Mouse (Mus musculus) liver, embryonic 14.5 days (tissue): ENCODE data around the gene Selp. TPM values are rescaled to one million over a fixed set of nuclear protein-coding genes. Genes with fewer than 3 reads are reported as not detected.

Experiments used
- ATAC-seq: fragments of 200-750 bp; cut with Nextera tagmentation; 2 replicates; pipeline ENCODE4 v1.8.0; 2017; ENCODE audit warnings: moderate number of reproducible peaks, mild to moderate bottlenecking, moderate library complexity; ENCODE audit not compliant: insufficient read depth
- DNase-seq, 3 experiments: peaks; one replicate each; pipeline ENCODE4 v3.0.0-alpha.2; 2012 to 2013; ENCODE audit warnings: low read depth in 3 of 3, low spot score in 3 of 3
- H3K27ac ChIP-seq: fragments of 300-500 bp; sonication (generic); 2 replicates; pipeline ENCODE4 v1.5.1; 2014; ENCODE audit warnings: moderate library complexity, mild to moderate bottlenecking, control low read depth, inconsistent platforms
- H3K27me3 ChIP-seq: fragments of 300-500 bp; sonication (generic); 2 replicates; pipeline ENCODE4 v1.6.1; 2014; ENCODE audit warnings: mild to moderate bottlenecking, low read length, moderate library complexity; ENCODE audit not compliant: control insufficient read depth, insufficient read depth
- H3K36me3 ChIP-seq: fragments of 300-500 bp; sonication (generic); replicated peaks from 2 replicates; pipeline ENCODE4 v1.6.1; 2014; ENCODE audit warnings: low read depth; ENCODE audit not compliant: control insufficient read depth, insufficient read depth
- H3K4me1 ChIP-seq, 2 experiments: fragments of 200-500 bp in 1 of 2; fragments of 300-500 bp in 1 of 2; sonication (generic) in 1 of 2; replicated peaks; 2 replicates each; pipeline ENCODE4 v1.6.1; 2012 to 2014; ENCODE audit warnings: antibody characterized with exemption in 1 of 2, inconsistent platforms in 1 of 2, low read length in 1 of 2; ENCODE audit not compliant: control insufficient read depth in 2 of 2, insufficient read depth in 2 of 2
- H3K4me2 ChIP-seq: fragments of 300-500 bp; sonication (generic); 2 replicates; pipeline ENCODE4 v1.6.1; 2014; ENCODE audit warnings: low read depth, mild to moderate bottlenecking, control low read depth, moderate library complexity
- H3K4me3 ChIP-seq, 2 experiments: fragments of 200-500 bp in 1 of 2; fragments of 300-500 bp in 1 of 2; sonication (generic) in 1 of 2; 2 replicates each; pipeline ENCODE4 v1.5.1; 2012 to 2014; ENCODE audit warnings: low read depth in 2 of 2, low read length in 2 of 2, mild to moderate bottlenecking in 2 of 2, control low read depth in 1 of 2, inconsistent platforms in 1 of 2, moderate library complexity in 1 of 2; ENCODE audit not compliant: insufficient read depth in 1 of 2
- H3K9ac ChIP-seq: fragments of 300-500 bp; sonication (generic); replicated peaks from 2 replicates; pipeline ENCODE4 v1.6.1; 2014; ENCODE audit warnings: mild to moderate bottlenecking, control low read depth, moderate library complexity
- H3K9me3 ChIP-seq: fragments of 300-500 bp; sonication (generic); 2 replicates; pipeline ENCODE4 v1.6.1; 2016; ENCODE audit warnings: low read length, mixed read lengths; ENCODE audit not compliant: control insufficient read depth
- CTCF ChIP-seq: IDR thresholded peaks from 2 replicates; pipeline ENCODE4 v1.5.1; 2016; ENCODE audit warnings: antibody characterized with exemption, low read depth, control low read depth
- EP300 ChIP-seq: IDR thresholded peaks from 2 replicates; pipeline ENCODE4 v1.6.1; 2016; ENCODE audit warnings: antibody characterized with exemption, low read depth
- WGBS: fragments of 180-500 bp; shearing (Covaris S2); extraction: QIAGEN DNeasy Blood & Tissue Kit; methylation state at CpG from one replicate; pipeline ENCODE4 v1.1.7; 2014; ENCODE audit not compliant: insufficient replicate concordance; 5-methylcytosine and 5-hydroxymethylcytosine counted together
- polyA plus RNA-seq, 2 experiments: library from polyadenylated mRNA; depleted of rRNA in 1 of 2; stranded (reverse) in 1 of 2; unstranded in 1 of 2; fragments of >200 nt; fragmentation: Nextera tagmentation in 1 of 2; extraction: Ambion mirVana in 1 of 2; gene quantifications; 2 replicates each; pipeline versions ENCODE4 v1.2.1 to v1.2.3; 2012 to 2014

The Selp gene
- polyA plus RNA-seq, 2 experiments, result 0.37 to 0.75 TPM

DNA sequence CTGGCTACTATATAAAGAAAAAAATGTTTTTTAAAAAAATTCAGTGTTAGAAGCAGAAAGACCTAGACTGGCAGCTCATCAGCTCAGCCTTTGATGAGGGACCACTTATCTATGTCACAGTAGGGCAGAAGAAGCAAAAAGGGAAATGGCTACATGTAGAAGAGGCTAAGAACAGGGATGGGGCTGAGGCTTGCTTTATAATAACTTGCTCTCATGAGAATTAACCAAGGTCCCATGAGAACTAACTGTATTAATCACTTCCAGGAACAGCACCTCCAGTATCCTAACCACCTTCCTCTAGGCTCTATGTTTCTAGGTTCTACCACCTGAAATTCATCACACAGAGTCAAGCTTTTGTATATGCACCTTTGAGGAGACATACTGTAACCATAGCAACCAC lies 61.8 kb downstream of the Selp start:
- Histone ChIP-seq H3K4me3 (no peak overlapping the region), H3K27ac (no peak overlapping the region), H3K9ac (no peak overlapping the region), H3K36me3 (no peaks in the 10 kb centered on the region), H3K27me3 (no peaks in the 10 kb centered on the region), H3K4me1 (no peaks in the 10 kb centered on the region), H3K4me2 (no peak overlapping the region), H3K9me3 (no peaks in the 10 kb centered on the region)
- DNase-seq, result no peak
- TF ChIP-seq CTCF, result no peak
- no peak for TF ChIP-seq EP300
- no peak for ATAC-seq

DNA sequence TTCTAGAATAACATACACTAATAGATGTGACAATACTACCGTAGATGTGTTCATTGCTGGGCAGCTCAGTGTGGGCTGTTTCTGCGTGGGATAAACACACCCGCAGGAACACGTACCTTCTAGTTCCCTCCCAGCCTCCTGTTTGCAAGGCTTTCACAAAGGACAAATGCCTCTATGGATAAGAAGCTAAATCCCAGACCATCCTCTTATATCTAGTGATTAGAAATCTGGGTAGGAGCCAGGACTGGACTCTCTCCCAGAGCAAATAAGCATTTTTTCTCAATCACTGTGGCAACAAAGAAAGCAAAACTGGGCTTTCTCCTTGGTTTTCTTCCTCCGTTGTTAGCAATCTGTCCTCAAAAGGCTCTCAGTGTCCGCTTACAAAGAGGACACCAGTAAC lies 63.4 kb downstream of the Selp start:
- TF ChIP-seq CTCF (no peak), EP300 (no peak)
- WGBS, result 80% methylated on average over 6 of the region's 6 CpGs

DNA sequence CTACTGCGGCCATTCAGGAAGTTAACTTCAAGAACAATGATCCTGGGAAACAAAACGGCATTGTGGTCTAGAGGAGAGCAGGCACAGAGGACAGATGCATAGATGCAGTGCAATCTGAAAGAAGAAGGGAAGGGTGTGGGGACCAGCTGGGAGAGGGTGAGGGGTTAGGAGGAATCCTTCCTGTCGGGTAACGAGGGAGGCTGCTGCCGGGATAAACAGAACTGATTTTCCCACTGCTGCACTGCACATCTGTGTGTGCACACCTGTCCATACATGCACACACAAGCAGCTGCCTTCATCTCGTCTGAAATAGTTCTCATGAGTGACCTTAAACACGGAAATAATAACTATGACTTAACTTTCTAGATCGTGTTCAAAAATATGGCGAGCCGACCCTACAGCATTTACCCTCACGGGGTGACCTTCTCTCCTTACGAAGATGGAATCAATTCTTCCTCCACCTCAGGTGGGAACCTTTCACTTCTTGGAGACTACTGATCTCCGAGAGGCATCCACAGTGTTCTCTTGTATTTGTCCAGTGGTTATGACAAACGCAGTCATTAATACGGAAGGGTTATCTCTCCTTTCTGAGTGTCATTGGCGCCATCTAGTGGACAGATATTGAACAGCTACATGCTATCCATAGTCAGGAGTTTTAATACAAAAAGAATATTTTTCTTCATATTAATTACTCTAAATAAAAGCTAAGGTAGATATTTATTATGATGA lies 69.2 kb downstream of the Selp start:
- TF ChIP-seq CTCF (peak; percentile 78), EP300 (no peak)
- peak; percentile 39; the same call in 1 of the 2 replicates for ATAC-seq
- 40% methylated on average over 16 of the region's 16 CpGs for WGBS
- peak; percentile 34 to 43 (median 40) for DNase-seq
- H3K4me2 ChIP-seq, result peak overlapping the region; percentile 17; the same call in 1 of the 2 replicates
- H3K9me3 ChIP-seq, result no peaks in the 10 kb centered on the region
- no peaks in the 10 kb centered on the region for H3K36me3 ChIP-seq
- no peak overlapping the region for H3K9ac ChIP-seq
- H3K4me3 ChIP-seq, result no peak overlapping the region
- no peaks in the 10 kb centered on the region for H3K27me3 ChIP-seq
- H3K27ac ChIP-seq, result no peak overlapping the region
- no peaks in the 10 kb centered on the region for H3K4me1 ChIP-seq

More for the DNA sequence above, 63.4 kb downstream of the Selp start:
- ATAC-seq (no peak), DNase-seq (no peak)
- no peak overlapping the region for H3K27ac ChIP-seq
- no peaks in the 10 kb centered on the region for H3K36me3 ChIP-seq
- H3K4me3 ChIP-seq, result no peak overlapping the region
- H3K9me3 ChIP-seq, result no peaks in the 10 kb centered on the region
- no peaks in the 10 kb centered on the region for H3K27me3 ChIP-seq
- H3K4me1 ChIP-seq, result no peaks in the 10 kb centered on the region
- H3K4me2 ChIP-seq, result no peak overlapping the region
- no peak overlapping the region for H3K9ac ChIP-seq

DNA sequence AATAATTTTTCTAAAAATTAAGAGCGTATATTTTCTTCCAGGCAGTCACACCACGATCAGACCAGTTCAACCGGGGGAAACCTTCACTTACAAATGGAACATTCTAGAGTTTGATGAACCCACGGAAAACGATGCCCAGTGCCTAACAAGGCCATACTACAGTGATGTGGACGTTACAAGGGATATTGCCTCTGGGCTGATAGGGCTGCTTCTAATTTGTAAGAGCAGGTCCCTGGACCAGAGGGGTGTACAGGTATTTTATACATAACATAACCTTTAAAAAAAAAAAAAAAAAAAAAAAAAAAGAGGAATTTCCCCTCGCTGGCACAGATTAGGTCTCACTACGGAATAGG lies 69.8 kb downstream of the Selp start:
- ATAC-seq, result no peak
- Histone ChIP-seq H3K9me3 (no peaks in the 10 kb centered on the region), H3K27ac (no peak overlapping the region), H3K4me3 (no peak overlapping the region), H3K4me2 (no peak overlapping the region), H3K27me3 (no peaks in the 10 kb centered on the region), H3K4me1 (no peaks in the 10 kb centered on the region), H3K9ac (no peak overlapping the region), H3K36me3 (no peaks in the 10 kb centered on the region)
- TF ChIP-seq CTCF (no peak), EP300 (no peak)
- no peak for DNase-seq
- 32% methylated on average over 8 of the region's 8 CpGs for WGBS

DNA sequence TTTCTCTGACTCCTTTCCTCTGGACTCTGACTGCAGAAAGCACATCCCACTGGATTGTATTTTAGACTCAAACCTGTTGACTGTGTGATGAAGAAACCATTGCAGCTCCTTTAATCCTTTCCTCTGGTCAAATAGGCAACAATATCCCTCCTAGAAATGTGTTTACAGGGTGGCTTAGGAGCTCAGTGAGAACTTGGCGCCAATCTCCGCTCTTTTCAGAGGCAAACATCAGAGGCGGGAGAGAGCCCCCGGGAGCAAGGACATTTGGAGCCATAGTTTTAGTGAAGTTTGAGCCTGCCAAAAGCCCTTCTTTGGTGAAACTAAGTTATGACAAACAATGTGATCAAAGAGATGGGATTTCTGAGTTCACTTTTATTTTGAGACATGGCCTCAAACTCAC lies 70.3 kb downstream of the Selp start:
- 68% methylated on average over 4 of the region's 4 CpGs for WGBS
- H3K9ac ChIP-seq, result no peak overlapping the region

More for the DNA sequence above, 70.3 kb downstream of the Selp start:
- no peak overlapping the region for H3K4me3 ChIP-seq
- no peaks in the 10 kb centered on the region for H3K27me3 ChIP-seq
- H3K4me1 ChIP-seq, result no peaks in the 10 kb centered on the region
- DNase-seq (no peak), ATAC-seq (no peak)
- H3K36me3 ChIP-seq, result no peaks in the 10 kb centered on the region
- H3K9me3 ChIP-seq, result no peaks in the 10 kb centered on the region
- H3K4me2 ChIP-seq, result no peak overlapping the region
- TF ChIP-seq CTCF (no peak), EP300 (no peak)
- no peak overlapping the region for H3K27ac ChIP-seq
